Mouse (Mus musculus) Patski (cell line): ENCODE data around the gene Fam114a2. TPM values are rescaled to one million over a fixed set of nuclear protein-coding genes. Genes with fewer than 3 reads are reported as not detected.
A peak's percentile ranks its signal among the peaks of the same experiment; 100 is the strongest.

Experiments
- ATAC-seq: fragments of 100-300 bp; one replicate; pipeline ENCODE4 v1.8.0; 2021
- CTCF ChIA-PET: fragments of 350-600 bp; sonication (Branson Sonifier 250); formaldehyde crosslinking; loops from one replicate; lab custom pipeline; 2022; ENCODE audit warnings: inconsistent platforms; lab: Charles Lee
- POLR2A ChIA-PET: fragments of 350-600 bp; sonication (Branson Sonifier 250); formaldehyde crosslinking; loops from one replicate; lab custom pipeline; 2022; ENCODE audit warnings: antibody characterized with exemption, inconsistent platforms; lab: Charles Lee
- DNase-seq: peaks from one replicate; pipeline ENCODE4 v3.0.0-alpha.2; 2011; ENCODE audit warnings: low read depth, low spot score
- H3K27me3 ChIP-seq: fragments of 371-371 bp; one replicate; pipeline ENCODE4 v1.5.1; 2021
- CTCF ChIP-seq: fragments of 100-300 bp; IDR thresholded peaks from one replicate; pipeline ENCODE4 v1.5.1; 2021
- in situ Hi-C: fragments of 300-500 bp; cut with MboI; formaldehyde crosslinking; loops from 3 replicates; pipeline ENCODE4 v1.11.1; 2018; ENCODE audit warnings: low pct_unique_long_range_greater_than_20kb, mixed read lengths
- polyA plus RNA-seq: library from polyadenylated mRNA; unstranded; gene quantifications from one replicate; pipeline ENCODE4 v1.2.3, GENCODE M21; 2021

The Fam114a2 gene
- polyA plus RNA-seq, 1 experiment from 2014 or later = 56.3 TPM

DNA sequence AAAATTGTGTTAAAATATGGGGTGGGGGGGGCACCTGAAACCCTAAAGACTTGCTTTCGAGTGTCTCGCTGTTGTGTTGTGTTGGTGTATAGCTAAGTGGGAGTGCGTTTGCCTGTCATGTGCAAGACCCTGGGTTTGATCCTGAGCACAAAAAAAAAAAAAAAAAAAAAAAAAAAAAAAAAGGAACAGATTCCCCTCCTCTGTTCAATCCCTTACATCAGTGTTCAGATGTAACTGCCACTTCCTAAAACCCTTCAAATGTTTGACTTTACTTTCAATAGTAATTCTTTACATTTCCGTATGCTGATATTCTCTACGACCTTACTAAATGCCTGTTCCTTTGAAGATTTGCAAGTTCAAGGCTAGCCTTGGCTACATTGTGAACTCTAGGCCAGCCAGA lies 887 bp upstream of the Fam114a2 start:
- CTCF ChIA-PET = no interaction called here
- DNase-seq = no peak
- ATAC-seq = no peak
- TF ChIP-seq CTCF = no peak
- in situ Hi-C loops = no loop called here
- H3K27me3 ChIP-seq = no peaks in the 10 kb centered on the region
- POLR2A ChIA-PET = interaction anchor here (0.7 to 1.8 kb wide), 2 partner anchors 9 to 68 kb away, joined by 4 to 6 read pairs; no protein-coding TSS in a partner anchor

DNA sequence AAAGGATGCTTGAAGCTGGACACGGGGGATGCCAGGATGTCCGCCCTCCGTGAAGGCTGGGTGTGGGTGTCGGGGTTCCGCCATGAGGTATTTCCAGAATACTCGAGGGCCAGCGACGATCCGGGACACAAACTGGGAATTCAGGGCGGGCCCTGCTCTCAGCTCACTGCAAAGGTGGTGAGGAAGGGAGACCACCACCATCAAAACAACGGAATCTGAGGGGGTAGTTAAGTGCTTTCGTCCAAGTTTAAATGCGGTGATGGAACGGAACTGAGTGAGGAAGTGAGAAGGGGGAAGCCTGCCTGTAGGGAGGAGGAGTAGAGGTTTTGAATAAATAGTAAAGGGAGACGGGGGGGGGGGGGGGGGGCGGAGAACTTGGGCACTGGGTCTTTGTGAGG lies 333 bp upstream of the Fam114a2 start:
- POLR2A ChIA-PET = interaction anchor here (0.6 to 1.8 kb wide), 3 partner anchors 10 to 1909 kb away, joined by 3 to 6 read pairs (median 4); no protein-coding TSS in a partner anchor
- no peak for ATAC-seq
- CTCF ChIA-PET = interaction anchor here (1.5 kb wide), 1 partner anchor 10 kb away, joined by 3 read pairs; no protein-coding TSS in a partner anchor
- TF ChIP-seq CTCF = no peak
- in situ Hi-C loops = no loop called here
- DNase-seq = no peak
- no peaks in the 10 kb centered on the region for H3K27me3 ChIP-seq

DNA sequence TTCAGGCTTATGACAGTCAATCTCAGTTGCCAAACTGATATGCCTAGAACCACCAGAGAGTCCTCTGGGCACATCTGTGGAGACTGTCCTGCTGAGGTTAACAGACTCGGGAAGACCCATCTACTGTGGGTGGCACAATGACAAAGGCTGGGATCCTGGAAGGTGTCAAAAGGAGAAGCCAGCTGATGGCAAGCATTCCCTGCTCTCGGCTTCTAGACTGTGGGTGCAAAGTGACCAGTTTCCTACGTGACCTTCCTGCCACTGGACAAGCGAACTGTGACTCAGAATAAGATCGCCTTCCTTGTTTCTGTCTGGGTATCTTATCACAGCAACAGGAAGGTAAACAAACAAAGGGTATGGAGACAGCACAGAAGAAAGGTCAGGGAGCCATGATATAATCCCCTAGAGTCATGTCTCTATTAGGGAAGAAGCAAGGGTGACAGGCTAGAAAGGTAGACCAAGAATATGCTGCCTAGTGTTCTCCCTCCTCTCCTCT lies 1.4 kb downstream of the Fam114a2 start:
- DNase-seq (no peak), ATAC-seq (no peak)
- in situ Hi-C loops = no loop called here
- CTCF ChIA-PET = interaction anchor here (1.5 kb wide), 1 partner anchor 12 kb away, joined by 3 read pairs; no protein-coding TSS in a partner anchor
- TF ChIP-seq CTCF = no peak
- POLR2A ChIA-PET = no interaction called here
- no peaks in the 10 kb centered on the region for H3K27me3 ChIP-seq

DNA sequence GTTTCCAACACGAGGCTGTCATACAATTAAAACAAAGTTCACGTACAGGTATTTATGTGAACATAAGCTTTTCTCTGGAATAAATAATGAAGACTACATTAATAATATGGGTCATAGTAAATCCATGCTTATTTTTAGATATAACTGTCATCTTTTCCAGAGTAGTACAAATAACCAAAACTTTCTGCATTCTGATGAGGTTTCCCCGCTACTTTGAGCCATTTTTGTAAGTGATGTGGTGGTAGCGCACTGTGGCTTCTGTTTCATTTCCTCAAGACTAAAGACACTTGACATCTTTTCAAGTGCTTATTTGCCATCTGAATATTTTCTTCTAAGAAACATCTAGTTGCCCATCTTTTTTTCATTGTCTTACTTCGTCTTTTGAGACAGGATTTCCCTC lies 3.2 kb downstream of the Fam114a2 start:
- CTCF ChIA-PET = no interaction called here
- DNase-seq (no peak), ATAC-seq (no peak)
- in situ Hi-C loops = no loop called here
- no peaks in the 10 kb centered on the region for H3K27me3 ChIP-seq
- TF ChIP-seq CTCF = no peak
- POLR2A ChIA-PET = interaction anchor here (0.6 kb wide), 1 partner anchor 10 kb away, joined by 3 read pairs; no protein-coding TSS in a partner anchor

DNA sequence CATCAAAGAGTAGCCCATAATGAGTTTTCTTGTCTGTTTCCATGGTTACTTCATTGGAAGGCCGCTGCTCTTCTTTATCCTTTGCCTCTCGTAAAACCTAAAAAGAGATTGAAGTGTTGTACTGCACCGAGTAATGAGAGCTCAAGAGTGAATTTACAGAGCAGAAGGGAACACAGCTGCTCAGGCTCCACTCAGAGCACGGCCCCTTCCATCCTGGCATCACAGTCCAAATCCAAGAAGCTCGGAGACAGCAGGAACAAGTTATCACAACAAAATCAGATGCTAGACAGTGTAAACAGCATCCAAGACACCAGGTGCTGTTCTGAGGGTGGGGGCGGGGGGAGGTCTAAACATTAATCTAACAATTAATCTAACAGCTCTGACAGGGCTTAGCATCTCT lies 11.5 kb downstream of the Fam114a2 start:
- DNase-seq = no peak
- no peak for TF ChIP-seq CTCF
- POLR2A ChIA-PET = no interaction called here
- in situ Hi-C loops = no loop called here
- CTCF ChIA-PET = no interaction called here
- no peaks in the 10 kb centered on the region for H3K27me3 ChIP-seq
- no peak for ATAC-seq

- ATAC-seq (no peak), DNase-seq (no peak)
- no peaks in the 10 kb centered on the region for H3K27me3 ChIP-seq
- ChIA-PET POLR2A (no interaction called here), CTCF (no interaction called here)
- no peak for TF ChIP-seq CTCF
- in situ Hi-C loops = no loop called here
Observed at GRCm38 (mm10) chr11:57503155-57503554, 15.3 kb downstream of the Fam114a2 start.

DNA sequence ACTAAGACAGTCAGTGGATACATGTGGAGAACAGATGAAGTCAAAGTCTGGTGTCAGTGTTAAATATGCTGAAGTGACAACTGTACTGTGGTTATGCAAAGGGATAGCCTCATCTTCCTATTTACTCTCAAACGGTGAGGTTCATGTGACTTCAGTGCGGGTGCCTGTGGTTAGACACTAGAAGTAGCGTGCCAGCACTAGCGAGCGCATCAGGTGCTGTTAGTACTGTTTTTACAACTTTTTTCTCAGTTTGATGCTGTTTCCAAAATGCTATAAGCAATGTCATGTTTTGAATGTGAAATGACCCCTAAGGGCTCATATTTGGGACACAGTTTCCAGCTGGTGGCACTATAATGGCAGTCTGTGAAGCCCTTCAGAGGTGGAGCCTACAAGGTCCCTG lies 20.2 kb downstream of the Fam114a2 start:
- no peak for TF ChIP-seq CTCF
- in situ Hi-C loops = no loop called here
- no peak for DNase-seq
- no peaks in the 10 kb centered on the region for H3K27me3 ChIP-seq
- no peak for ATAC-seq
- CTCF ChIA-PET = interaction anchor here (1.3 kb wide), 1 partner anchor 9 kb away, joined by 3 read pairs; no protein-coding TSS in a partner anchor
- POLR2A ChIA-PET = no interaction called here

DNA sequence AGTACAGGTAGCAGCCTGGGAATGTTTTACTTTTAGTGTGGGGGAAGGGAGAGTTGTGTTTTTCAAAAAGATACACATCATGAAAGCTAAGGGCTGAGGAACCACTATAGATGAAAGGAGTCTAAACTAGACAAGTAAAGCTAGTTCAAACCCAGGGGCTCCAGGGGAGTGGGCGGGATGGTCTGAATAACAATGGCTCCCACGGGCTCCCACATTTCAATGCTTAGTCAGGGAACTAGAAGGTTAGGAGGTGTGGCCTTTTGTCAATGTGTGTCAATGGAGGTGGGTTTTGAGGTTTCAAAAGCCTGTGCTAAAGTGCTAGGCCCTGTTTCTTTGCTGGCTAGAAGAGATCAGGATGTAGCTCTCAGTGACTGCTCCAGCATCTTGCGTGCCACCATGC lies 20.7 kb downstream of the Fam114a2 start:
- in situ Hi-C loops = no loop called here
- ChIA-PET CTCF (interaction anchor here (1.3 kb wide), 1 partner anchor 9 kb away, joined by 3 read pairs; no protein-coding TSS in a partner anchor), POLR2A (no interaction called here)
- H3K27me3 ChIP-seq = no peaks in the 10 kb centered on the region
- TF ChIP-seq CTCF = no peak
- no peak for DNase-seq
- ATAC-seq = no peak

GRCm38 (mm10) chr11:57496462-57497039 lies 21.9 kb downstream of the Fam114a2 start:
- TF ChIP-seq CTCF = no peak
- ChIA-PET POLR2A (no interaction called here), CTCF (interaction anchor here (1.3 kb wide), 1 partner anchor 8 kb away, joined by 3 read pairs; no protein-coding TSS in a partner anchor)
- in situ Hi-C loops = no loop called here
- DNase-seq = peak; percentile 76
- peak; percentile 66 for ATAC-seq
- H3K27me3 ChIP-seq = no peaks in the 10 kb centered on the region

DNA sequence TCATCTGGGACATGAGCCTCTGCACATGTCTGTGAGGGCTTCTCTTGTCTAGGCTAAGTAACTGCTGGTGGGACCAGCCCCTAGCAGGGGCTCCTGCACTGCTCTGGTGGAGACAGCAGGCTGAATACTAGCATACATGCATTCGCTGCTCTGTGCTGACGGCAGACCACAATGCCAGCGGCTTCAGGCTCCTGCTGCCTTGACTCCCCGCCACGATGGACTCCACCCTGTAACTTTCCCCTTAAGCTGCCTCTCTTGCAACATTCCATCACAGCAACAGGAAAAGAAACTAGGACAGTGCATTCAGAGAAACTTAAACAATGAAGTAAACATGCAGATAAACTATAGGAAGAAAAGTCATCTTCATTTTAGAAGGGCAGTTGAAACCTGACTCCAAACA lies 30.0 kb downstream of the Fam114a2 start:
- ChIA-PET CTCF (interaction anchor here (1.4 kb wide), 1 partner anchor 9 kb away, joined by 3 read pairs; no protein-coding TSS in a partner anchor), POLR2A (no interaction called here)
- no peak for ATAC-seq
- in situ Hi-C loops = no loop called here
- no peak for TF ChIP-seq CTCF
- H3K27me3 ChIP-seq = no peaks in the 10 kb centered on the region
- no peak for DNase-seq

GRCm38 (mm10) chr11:57478077-57478476 lies 40.3 kb downstream of the Fam114a2 start:
- no peak for TF ChIP-seq CTCF
- CTCF ChIA-PET = no interaction called here
- no peak for DNase-seq

More at GRCm38 (mm10) chr11:57478077-57478476, 40.3 kb downstream of the Fam114a2 start:
- ATAC-seq = no peak
- POLR2A ChIA-PET = no interaction called here
- no peaks in the 10 kb centered on the region for H3K27me3 ChIP-seq
- in situ Hi-C loops = loop anchor here (10.0 kb wide), 1 partner anchor 297 kb away; no protein-coding TSS in a partner anchor
